Mouse (Mus musculus): ENCODE measurements at regions not wholly inside any gene's neighbourhood (a gene's known extent, or its start where the extent isn't known, plus 50 kb on each side); places are given as distances from the start of the nearest gene placed in this dataset.

GRCm38 (mm10) chr12:64393106-64393505 lies 81.4 kb downstream of the Fscb start:
- peak; percentile 5 for DNase-seq (ENCODE audit: low read depth)
- TF ChIP-seq POLR2A (IDR thresholded peaks at IDR 0.05; ENCODE audit: borderline replicate concordance, extremely low read depth, insufficient read depth, insufficient read length, poor library complexity, severe bottlenecking) (no peak), CTCF (IDR thresholded peaks at IDR 0.05; ENCODE audit: borderline replicate concordance, extremely low read depth, insufficient read depth, insufficient read length) (no peak)

DNA sequence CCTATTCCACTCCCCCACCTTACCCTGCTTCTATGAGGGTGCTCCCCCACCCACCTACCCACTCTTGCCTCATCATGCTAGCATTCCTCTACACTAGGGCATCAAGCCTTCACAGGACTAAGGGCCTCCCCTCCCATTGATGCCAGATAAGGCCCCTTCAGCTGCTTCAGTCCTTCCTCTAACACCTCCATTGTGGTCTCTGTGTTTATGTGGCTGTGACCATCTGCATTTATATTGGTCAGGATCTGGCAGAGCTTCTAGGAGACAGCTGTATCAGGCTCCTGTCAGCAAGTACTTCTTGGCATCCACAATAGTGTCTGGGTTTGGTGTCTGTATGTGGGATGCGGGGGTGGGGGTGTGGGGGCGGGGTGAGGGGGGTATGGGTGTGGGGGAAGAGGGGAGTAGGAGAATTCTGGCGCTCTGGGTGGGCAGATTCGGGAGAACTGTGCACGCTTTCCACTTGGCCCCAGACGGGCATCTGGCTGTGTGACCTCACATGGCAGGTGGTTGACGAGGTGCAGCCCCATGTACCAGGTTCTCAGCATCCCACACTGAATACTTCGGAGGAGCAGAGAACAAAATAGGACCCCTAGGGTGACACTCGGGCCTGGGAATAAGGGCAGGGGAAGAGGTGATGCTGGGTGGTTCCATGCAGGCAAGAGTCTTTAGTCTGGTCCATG lies 84.6 kb downstream of the Fscb start:
- TF ChIP-seq CTCF (IDR thresholded peaks at IDR 0.05; ENCODE audit: borderline replicate concordance, extremely low read depth, insufficient read depth, insufficient read length) (no peak), POLR2A (IDR thresholded peaks at IDR 0.05; ENCODE audit: borderline replicate concordance, extremely low read depth, insufficient read depth, insufficient read length, poor library complexity, severe bottlenecking) (no peak)
- DNase-seq (ENCODE audit: low read depth) = peak; percentile 32

DNA sequence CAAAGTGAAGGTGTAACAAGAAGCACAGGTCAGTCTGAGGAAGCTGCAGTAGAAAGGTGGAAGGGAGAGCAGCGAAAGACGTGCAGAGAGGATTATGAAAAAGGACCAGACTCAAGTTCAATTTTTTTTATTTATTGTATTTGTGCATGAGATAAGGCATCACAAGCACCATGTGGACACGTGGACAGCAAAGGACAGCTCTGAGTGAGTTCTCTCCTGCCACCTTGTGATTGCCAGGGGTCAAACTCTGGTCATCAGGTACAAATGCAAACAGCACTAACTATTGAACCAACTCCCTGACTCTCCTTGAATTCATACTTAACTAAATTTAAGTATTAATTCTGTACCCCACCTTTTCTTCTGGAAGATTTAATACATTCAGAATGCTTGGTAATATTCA lies 109.5 kb downstream of the Fscb start:
- no peak for DNase-seq (ENCODE audit: low read depth)
- TF ChIP-seq CTCF (IDR thresholded peaks at IDR 0.05; ENCODE audit: borderline replicate concordance, extremely low read depth, insufficient read depth, insufficient read length) (no peak), POLR2A (IDR thresholded peaks at IDR 0.05; ENCODE audit: borderline replicate concordance, extremely low read depth, insufficient read depth, insufficient read length, poor library complexity, severe bottlenecking) (no peak)

DNA sequence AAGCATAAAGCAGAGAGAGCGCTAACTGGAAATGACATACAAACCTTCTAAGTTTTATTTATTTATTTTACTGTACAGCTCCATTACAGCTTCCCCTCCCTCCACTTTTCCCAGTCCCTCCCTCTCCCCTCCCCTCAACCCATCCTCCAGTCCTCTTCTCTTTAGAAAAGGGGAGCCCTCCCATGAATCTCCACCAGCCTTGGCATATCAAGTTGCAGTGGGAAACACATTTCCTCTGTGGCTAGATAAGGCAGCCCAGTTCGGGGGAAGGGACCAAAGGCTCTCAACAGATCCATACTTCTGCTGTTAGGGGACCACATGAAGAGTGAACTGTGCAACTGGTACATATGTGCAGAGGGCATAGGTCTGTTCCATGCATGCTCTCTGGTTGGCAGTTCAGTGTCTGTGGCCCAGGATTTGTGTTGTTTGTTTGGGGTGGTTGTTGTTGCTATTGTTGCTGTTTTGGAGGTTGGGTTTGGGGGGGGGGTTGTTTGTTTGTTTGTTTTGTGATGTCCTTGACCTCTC lies 112.8 kb downstream of the Fscb start:
- TF ChIP-seq POLR2A (IDR thresholded peaks at IDR 0.05; ENCODE audit: borderline replicate concordance, extremely low read depth, insufficient read depth, insufficient read length, poor library complexity, severe bottlenecking) = no peak
- TF ChIP-seq CTCF (IDR thresholded peaks at IDR 0.05; ENCODE audit: borderline replicate concordance, extremely low read depth, insufficient read depth, insufficient read length) = no peak
- DNase-seq (ENCODE audit: low read depth) = no peak

DNA sequence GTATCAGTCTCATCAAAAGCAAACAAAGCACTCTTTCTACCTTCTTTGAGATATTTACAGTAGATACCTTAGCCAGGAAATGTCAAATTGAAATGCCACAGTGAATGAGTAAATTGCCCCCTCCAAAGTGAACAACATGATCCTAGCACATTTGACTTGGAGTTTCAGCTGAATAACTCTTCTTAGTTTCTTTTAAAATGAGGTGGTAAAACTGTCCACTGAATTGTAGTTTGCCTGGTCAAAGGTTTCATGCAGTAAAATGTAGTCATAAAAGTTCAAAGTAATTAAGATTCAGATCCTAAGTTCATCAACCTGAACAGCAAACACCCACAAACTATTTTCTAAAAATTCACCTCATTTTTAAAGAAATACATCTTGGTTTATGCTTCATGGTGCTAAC lies 113.8 kb downstream of the Fscb start:
- no peak for DNase-seq (ENCODE audit: low read depth)
- TF ChIP-seq CTCF (IDR thresholded peaks at IDR 0.05; ENCODE audit: borderline replicate concordance, extremely low read depth, insufficient read depth, insufficient read length) (no peak), POLR2A (IDR thresholded peaks at IDR 0.05; ENCODE audit: borderline replicate concordance, extremely low read depth, insufficient read depth, insufficient read length, poor library complexity, severe bottlenecking) (no peak)

GRCm38 (mm10) chr12:64343745-64344144 lies 130.7 kb downstream of the Fscb start:
- no peak for DNase-seq (ENCODE audit: low read depth)

GRCm38 (mm10) chr12:64335167-64335566 lies 139.3 kb downstream of the Fscb start:
- TF ChIP-seq CTCF (IDR thresholded peaks at IDR 0.05; ENCODE audit: borderline replicate concordance, extremely low read depth, insufficient read depth, insufficient read length) (no peak), POLR2A (IDR thresholded peaks at IDR 0.05; ENCODE audit: borderline replicate concordance, extremely low read depth, insufficient read depth, insufficient read length, poor library complexity, severe bottlenecking) (no peak)
- no peak for DNase-seq (ENCODE audit: low read depth)

More at GRCm38 (mm10) chr12:64343745-64344144, 130.7 kb downstream of the Fscb start:
- no peak for TF ChIP-seq CTCF (IDR thresholded peaks at IDR 0.05; ENCODE audit: borderline replicate concordance, extremely low read depth, insufficient read depth, insufficient read length)
- TF ChIP-seq POLR2A (IDR thresholded peaks at IDR 0.05; ENCODE audit: borderline replicate concordance, extremely low read depth, insufficient read depth, insufficient read length, poor library complexity, severe bottlenecking) = no peak
